Mouse (Mus musculus) small intestine, adult 2 months (tissue): ENCODE results near the gene Amd1. TPM values are rescaled to one million over a fixed set of nuclear protein-coding genes. Genes with fewer than 3 reads are reported as not detected.

ENCODE experiments used
- H3K27ac ChIP-seq: fragments of 200-500 bp; 2 replicates; pipeline ENCODE4 v1.5.1; 2012; ENCODE audit warnings: low read depth, low read length, control low read depth, inconsistent platforms; ENCODE audit not compliant: insufficient read depth
- H3K27me3 ChIP-seq: fragments of 200-500 bp; 2 replicates; pipeline ENCODE4 v1.6.1; 2012; ENCODE audit warnings: mild to moderate bottlenecking, moderate library complexity, low read length, inconsistent platforms; ENCODE audit not compliant: control insufficient read depth, insufficient read depth
- H3K36me3 ChIP-seq: fragments of 200-500 bp; 2 replicates; pipeline ENCODE4 v1.6.1; 2012; ENCODE audit warnings: mild to moderate bottlenecking, low read length, control low read depth, inconsistent platforms; ENCODE audit not compliant: control insufficient read depth, insufficient read depth
- H3K4me1 ChIP-seq: fragments of 200-500 bp; 2 replicates; pipeline ENCODE4 v1.6.1; 2012; ENCODE audit warnings: low read length, inconsistent platforms, mixed read lengths; ENCODE audit not compliant: control insufficient read depth, insufficient read depth, insufficient read length
- H3K4me3 ChIP-seq: fragments of 200-500 bp; 2 replicates; pipeline ENCODE4 v1.5.1; 2012; ENCODE audit warnings: low read depth, mild to moderate bottlenecking, control low read depth, inconsistent platforms, low read length, moderate library complexity
- CTCF ChIP-seq: fragments of 200-500 bp; IDR thresholded peaks from 2 replicates; pipeline ENCODE4 v1.5.1; 2012; ENCODE audit warnings: low read depth, mild to moderate bottlenecking, control low read depth, inconsistent platforms, low read length, moderate library complexity, mixed read lengths; ENCODE audit not compliant: insufficient replicate concordance, insufficient read length; ENCODE audit errors: extremely low read depth
- POLR2A ChIP-seq: fragments of 200-500 bp; IDR thresholded peaks from 2 replicates; pipeline ENCODE4 v1.6.1; 2012; ENCODE audit warnings: low read depth, mild to moderate bottlenecking, control low read depth, inconsistent platforms, low read length, moderate library complexity
- WGBS: fragments of 180-500 bp; shearing (Covaris S2); methylation state at CpG from one replicate; pipeline ENCODE4 v1.1.7; 2018; 5-methylcytosine and 5-hydroxymethylcytosine counted together
- polyA plus RNA-seq: library from polyadenylated mRNA; depleted of rRNA; stranded (reverse); fragments of >200 nt; gene quantifications from 2 replicates; pipeline ENCODE4 v1.2.3, GENCODE M21; 2012; rRNA removed

Amd1 gene
- polyA plus RNA-seq, 1 experiment, result 1.7 TPM

- Histone ChIP-seq H3K4me1 (peaks cover 2% of the 10 kb centered on the region; the same call in 1 of the 2 replicates), H3K4me3 (no peak overlapping the region), H3K27ac (no peak overlapping the region), H3K36me3 (peaks cover 35% of the 10 kb centered on the region), H3K27me3 (no peaks in the 10 kb centered on the region)
- WGBS, result 87% methylated on average over 9 of the region's 9 CpGs
- TF ChIP-seq POLR2A (no peak), CTCF (no peak)
Measured at GRCm38 (mm10) chr10:40249625-40250024, 52.4 kb downstream of the Amd1 start.

GRCm38 (mm10) chr10:40247166-40247716 is 54.7 kb downstream of the Amd1 start:
- 0 out of 2 replicates have a peak overlapping the region, but pooled peaks have one; percentile 36 for H3K27ac ChIP-seq
- TF ChIP-seq POLR2A (no peak), CTCF (no peak)
- no peaks in the 10 kb centered on the region for H3K27me3 ChIP-seq
- peak overlapping the region; percentile 81 for H3K4me3 ChIP-seq
- peaks cover 2% of the 10 kb centered on the region; the same call in 1 of the 2 replicates for H3K4me1 ChIP-seq
- H3K36me3 ChIP-seq, result peaks cover 34% of the 10 kb centered on the region
- 24% methylated on average over 11 of the region's 11 CpGs for WGBS

GRCm38 (mm10) chr10:40246374-40247165 is 55.4 kb downstream of the Amd1 start, which contains the start of gene Rpf2:
Gene Rpf2 (minus strand): TSS chr10:40247036.
- Histone ChIP-seq H3K36me3 (peaks cover 31% of the 10 kb centered on the region), H3K27me3 (no peaks in the 10 kb centered on the region), H3K4me1 (peaks cover 2% of the 10 kb centered on the region; the same call in 1 of the 2 replicates), H3K4me3 (peak within 1 kb of the TSS; percentile 81), H3K27ac (peak within 1 kb of the TSS; percentile 36)
- WGBS, result under 1% methylated on average over 54 of the region's 54 CpGs
- TF ChIP-seq CTCF, result no peak
- TF ChIP-seq POLR2A, result peak; percentile 46; the same call in 1 of the 2 replicates

DNA sequence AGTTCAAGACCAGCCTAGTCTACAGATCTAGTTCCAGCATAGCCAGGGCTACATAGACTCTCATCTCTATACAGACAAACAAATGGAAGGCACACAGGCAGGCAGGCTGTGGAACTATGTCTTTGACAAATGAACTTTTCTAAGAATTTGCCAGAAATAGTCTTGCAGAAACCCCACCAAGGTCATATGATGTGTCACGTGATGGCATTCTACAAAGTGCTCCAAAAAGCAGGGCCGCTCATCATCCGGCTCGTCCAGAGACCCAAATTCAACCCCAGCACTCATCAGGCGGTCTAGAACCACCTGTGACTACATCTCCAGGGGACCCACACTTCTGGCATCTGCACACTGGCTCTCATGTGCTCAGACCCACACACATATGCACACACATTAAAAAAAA is 64.2 kb downstream of the Amd1 start:
- no peaks in the 10 kb centered on the region for H3K4me1 ChIP-seq
- no peaks in the 10 kb centered on the region for H3K27me3 ChIP-seq
- H3K4me3 ChIP-seq, result no peak overlapping the region
- TF ChIP-seq POLR2A (no peak), CTCF (no peak)
- no peak overlapping the region for H3K27ac ChIP-seq
- peaks cover 45% of the 10 kb centered on the region for H3K36me3 ChIP-seq
- WGBS, result 96% methylated on average over 5 of the region's 5 CpGs

Other genes with a start within 250 kb of the Amd1 start
- gene Slc16a10, start 159.9 kb downstream of the Amd1 start, polyA plus RNA-seq, result 35.1 and 114 TPM in 2 replicates
- 1.1 and 1.3 TPM in 2 replicates for gene Rpf2, start 55.1 kb downstream of the Amd1 start, polyA plus RNA-seq
- gene Gtf3c6, start 44.1 kb downstream of the Amd1 start, polyA plus RNA-seq, result 1.3 and 2.4 TPM in 2 replicates
- 1.4 and 2.8 TPM in 2 replicates for gene Cdk19, start 37.4 kb upstream of the Amd1 start, polyA plus RNA-seq